Mouse (Mus musculus) cerebellum, adult (tissue): ENCODE measurements around the gene Baiap3.

Experiments used
- ATAC-seq: cut with Nextera tagmentation; 2 replicates; pipeline ENCODE4 v1.9.2; 2017; ENCODE audit warnings: mild to moderate bottlenecking, moderate library complexity, mixed read lengths; ENCODE audit not compliant: insufficient number of reproducible peaks, low FRiP score, low TSS enrichment

The Baiap3 gene

GRCm38 (mm10) chr17:25248033-25248750 is 8.0 kb downstream of the Baiap3 start:
- ATAC-seq: no peak

GRCm38 (mm10) chr17:25244239-25244638 is 11.9 kb downstream of the Baiap3 start:
- no peak for ATAC-seq

GRCm38 (mm10) chr17:25243131-25243780 is 12.9 kb downstream of the Baiap3 start:
- no peak for ATAC-seq

- ATAC-seq: peak; percentile 67; the same call in 1 of the 2 replicates
Observed at GRCm38 (mm10) chr17:25239695-25240636, 16.2 kb downstream of the Baiap3 start, which contains the start of the genes Gnptg and Tsr3. Gene Gnptg (minus strand): TSS chr17:25240124. Gene Tsr3 (plus strand): TSS chr17:25240170.

GRCm38 (mm10) chr17:25235635-25236034 is 20.5 kb downstream of the Baiap3 start:
- ATAC-seq: no peak

GRCm38 (mm10) chr17:25231621-25232020 is 24.5 kb downstream of the Baiap3 start:
- ATAC-seq: peak; percentile 84; the same call in 1 of the 2 replicates

GRCm38 (mm10) chr17:25230700-25231099 is 25.5 kb downstream of the Baiap3 start:
- ATAC-seq: no peak

GRCm38 (mm10) chr17:25230014-25230655 is 26.0 kb downstream of the Baiap3 start:
- ATAC-seq: peak; percentile 78; the same call in 1 of the 2 replicates

- ATAC-seq: no peak
Observed at GRCm38 (mm10) chr17:25227991-25228390, 28.2 kb downstream of the Baiap3 start.

GRCm38 (mm10) chr17:25225659-25226058 is 30.5 kb downstream of the Baiap3 start:
- ATAC-seq: no peak

- ATAC-seq: no peak
Observed at GRCm38 (mm10) chr17:25224586-25225222, 31.5 kb downstream of the Baiap3 start.

- no peak for ATAC-seq
Observed at GRCm38 (mm10) chr17:25222951-25223601, 33.1 kb downstream of the Baiap3 start.

- peak; percentile 86 for ATAC-seq
Observed at GRCm38 (mm10) chr17:25222504-25222940, 33.6 kb downstream of the Baiap3 start.

GRCm38 (mm10) chr17:25221821-25222503 is 34.2 kb downstream of the Baiap3 start:
- peak; percentile 54; the same call in 1 of the 2 replicates for ATAC-seq

- ATAC-seq: no peak
Observed at GRCm38 (mm10) chr17:25220746-25221145, 35.4 kb downstream of the Baiap3 start.

- ATAC-seq: no peak
Observed at GRCm38 (mm10) chr17:25219492-25220295, 36.5 kb downstream of the Baiap3 start.

GRCm38 (mm10) chr17:25218967-25219366 is 37.2 kb downstream of the Baiap3 start:
- no peak for ATAC-seq

GRCm38 (mm10) chr17:25215431-25215830 is 40.7 kb downstream of the Baiap3 start:
- no peak for ATAC-seq
